Mouse (Mus musculus) mammary gland, adult 2 months (tissue): ENCODE measurements around the gene Sco2. TPM values are rescaled to one million over a fixed set of nuclear protein-coding genes. Genes with fewer than 3 reads are reported as not detected.

Experiments used
- polyA plus RNA-seq: library from polyadenylated mRNA; depleted of rRNA; stranded (reverse); fragments of >200 nt; gene quantifications from 2 replicates; pipeline ENCODE4 v1.2.3, GENCODE M21; 2012; ENCODE audit warnings: low replicate concordance; rRNA removed

The Sco2 gene
- 38.4 and 47.4 TPM in 2 replicates for polyA plus RNA-seq

GRCm38 (mm10) chr15:89373762-89374248, at the start of gene Sco2:
Sco2 (minus strand) TSS chr15:89373846.

GRCm38 (mm10) chr15:89410118-89410517, 36.5 kb upstream of the Sco2 start, which contains the start of gene Syce3:
Syce3 (minus strand) TSS chr15:89410503.

GRCm38 (mm10) chr15:89384617-89385016, 11.0 kb upstream of the Sco2 start, which contains the start of gene Klhdc7b:
Klhdc7b (plus strand) TSS chr15:89384917.

DNA sequence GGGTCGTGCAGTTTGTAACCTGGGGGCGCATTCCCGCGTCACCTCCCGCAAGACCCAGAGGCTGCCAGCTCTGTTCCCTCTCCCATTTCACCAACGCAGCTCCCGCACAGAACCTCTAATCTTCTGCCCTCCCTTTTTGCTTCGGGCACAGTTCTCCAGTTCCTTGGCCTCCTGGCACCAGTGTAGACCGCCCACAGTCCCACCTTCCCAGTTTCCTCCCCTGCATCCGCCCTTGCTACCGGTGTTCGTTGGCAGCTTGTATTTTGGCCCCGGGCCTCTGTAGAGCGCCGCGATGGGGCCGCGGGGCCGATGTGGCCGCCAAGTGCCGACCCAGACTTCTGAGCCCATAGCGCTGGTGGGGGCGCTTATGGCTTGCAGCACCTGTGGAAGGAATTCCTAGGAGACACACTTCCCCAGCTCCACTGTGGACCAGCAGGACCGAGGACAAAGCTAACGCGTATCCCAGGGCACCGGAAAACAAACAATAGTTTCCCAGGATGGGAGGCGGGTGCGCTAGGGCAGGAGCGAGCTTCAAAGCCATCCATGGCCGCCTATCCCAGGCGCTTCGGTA, 5.3 kb upstream of the Sco2 start, which contains the start of gene Odf3b:
Gene Odf3b (minus strand): TSS at position 452 of the 571 bp plus-strand sequence.

DNA sequence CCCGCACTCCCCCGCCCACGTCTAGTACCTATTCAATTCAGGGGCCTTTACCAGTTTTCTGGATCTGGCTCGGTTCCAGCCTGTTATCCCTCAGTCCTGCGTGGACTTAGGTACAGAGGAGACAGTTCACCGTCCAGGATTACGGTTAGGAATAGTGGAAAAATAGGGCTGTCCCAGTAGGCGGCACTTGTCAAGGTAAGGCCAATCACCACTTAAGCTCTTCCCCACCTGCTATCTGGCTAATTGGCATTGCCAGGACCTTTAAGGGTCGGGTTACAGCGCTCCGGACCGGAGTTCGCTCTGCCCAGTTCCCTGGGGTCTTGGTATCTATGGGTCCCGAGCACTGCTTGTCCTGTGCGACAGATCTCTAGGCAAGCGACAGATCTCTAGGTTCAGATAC, 3.3 kb upstream of the Sco2 start, which contains the start of gene Tymp:
Gene Tymp (minus strand): TSS at position 83 of the 400 bp plus-strand sequence.

DNA sequence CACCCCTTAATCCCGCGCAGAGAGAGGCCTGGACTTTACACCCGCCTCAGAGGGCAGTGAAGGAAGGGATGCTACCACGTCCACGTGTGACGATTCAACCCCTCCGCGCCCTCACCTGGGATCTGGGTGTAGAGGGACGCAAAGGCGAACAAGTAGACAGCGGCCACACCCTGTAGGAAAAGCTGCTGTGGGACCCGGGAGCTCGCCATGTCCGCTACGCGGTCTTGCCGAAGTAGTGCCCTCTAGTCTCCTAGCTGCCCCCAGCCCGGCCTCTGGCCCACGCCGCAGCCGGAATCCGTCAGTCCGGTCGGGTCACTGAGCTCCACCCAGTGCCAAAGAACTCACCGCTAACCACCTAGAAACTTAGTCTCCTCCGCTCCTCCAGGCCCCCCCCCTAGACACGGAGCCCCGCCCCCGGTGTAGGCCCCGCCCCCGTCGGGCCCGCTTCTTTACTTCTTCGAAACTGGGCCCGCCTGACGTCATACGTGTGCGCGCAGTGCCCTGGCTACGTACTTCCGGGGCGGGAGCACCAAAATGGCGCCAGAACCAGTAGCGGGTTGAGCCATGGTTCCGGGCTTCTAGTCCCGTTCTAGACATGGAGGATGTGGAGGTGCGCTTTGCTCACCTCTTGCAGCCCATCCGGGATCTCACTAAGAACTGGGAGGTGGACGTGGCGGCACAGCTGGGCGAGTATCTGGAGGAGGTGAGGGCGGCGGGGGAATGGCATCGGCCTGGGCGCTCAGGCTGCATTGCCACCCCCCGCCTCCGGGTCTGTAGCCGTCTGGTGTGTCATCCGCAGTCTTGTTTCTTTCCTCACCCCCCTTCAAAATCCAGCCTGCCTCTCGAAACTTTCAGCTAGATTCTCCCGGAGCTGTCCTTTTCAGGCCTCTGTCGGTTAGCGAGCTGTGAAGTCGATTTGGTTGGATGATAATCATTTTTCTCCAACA, 18.1 kb downstream of the Sco2 start, which contains the start of the genes Lmf2 and Ncaph2:
Gene Lmf2 (minus strand): TSS at position 419 of the 947 bp plus-strand sequence.
Gene Ncaph2 (plus strand): TSS at position 479 of the 947 bp plus-strand sequence.

GRCm38 (mm10) chr15:89334271-89334670, 39.4 kb downstream of the Sco2 start, which contains the start of gene Miox:
Miox (plus strand) TSS chr15:89334398.

DNA sequence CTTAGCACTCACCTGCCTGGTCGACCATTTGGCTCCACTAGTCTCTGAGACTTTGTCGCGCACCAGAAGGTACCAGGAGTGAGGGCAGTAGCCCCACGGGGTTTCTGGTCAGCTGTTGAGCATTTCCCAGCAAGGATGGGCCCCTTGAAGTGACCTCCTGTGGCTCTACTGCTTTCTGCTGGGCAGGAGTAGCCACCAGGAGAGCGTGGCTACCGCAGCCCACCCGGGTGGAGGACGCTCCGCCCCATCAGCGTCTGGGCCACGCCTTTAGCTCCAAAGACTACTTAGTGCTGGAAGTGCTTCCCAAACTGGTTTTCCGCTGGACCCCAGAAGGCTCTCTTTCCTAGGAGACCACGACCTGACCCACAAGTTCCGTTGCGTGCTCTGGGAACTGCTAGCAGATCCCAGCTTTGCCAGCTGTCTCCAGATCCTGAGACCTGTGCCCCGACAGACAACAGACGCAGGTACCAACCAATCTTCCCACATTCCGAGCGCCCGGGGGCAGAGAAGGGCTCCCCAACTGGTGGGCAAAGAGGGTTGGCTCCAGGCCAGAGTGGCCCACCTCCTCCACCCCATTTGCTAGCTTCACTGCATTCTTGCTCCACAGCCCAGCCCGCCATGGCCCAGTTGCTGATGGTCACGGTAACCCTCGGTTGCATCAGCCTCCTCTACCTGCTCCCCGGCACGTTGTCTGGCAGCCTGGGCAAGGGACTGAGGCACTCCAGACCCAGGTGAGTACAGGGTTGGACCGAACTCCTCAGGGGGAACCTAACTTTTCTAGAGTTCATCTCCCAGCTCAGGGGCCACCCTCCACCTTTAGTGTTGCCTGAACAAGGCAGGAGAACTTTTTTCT, 50.8 kb downstream of the Sco2 start, which contains the start of gene Adm2:
Gene Adm2 (plus strand): TSS at position 51 of the 853 bp plus-strand sequence.

Other genes starting within 250 kb of the Sco2 start
- 57.4 and 63.6 TPM in 2 replicates for gene Hdac10, start 245.1 kb downstream of the Sco2 start, polyA plus RNA-seq
- 14.0 and 43.9 TPM in 2 replicates for gene Mapk12, start 233.1 kb downstream of the Sco2 start, polyA plus RNA-seq
- gene Mapk11, start 224.2 kb downstream of the Sco2 start, polyA plus RNA-seq = 15.6 and 21.0 TPM in 2 replicates
- 106 and 146 TPM in 2 replicates for gene Plxnb2, start 193.1 kb downstream of the Sco2 start, polyA plus RNA-seq
- 23.7 and 25.8 TPM in 2 replicates for gene Dennd6b, start 177.3 kb downstream of the Sco2 start, polyA plus RNA-seq
- gene Ppp6r2, start 162.3 kb downstream of the Sco2 start, polyA plus RNA-seq = 133 and 457 TPM in 2 replicates
- gene Sbf1, start 58.5 kb downstream of the Sco2 start, polyA plus RNA-seq = 309 and 314 TPM in 2 replicates
- 1.6 and 3.6 TPM in 2 replicates for gene Adm2, start 51.1 kb downstream of the Sco2 start, polyA plus RNA-seq
- 0.23 and 0.49 TPM in 2 replicates for gene Miox, start 39.4 kb downstream of the Sco2 start, polyA plus RNA-seq
- gene Lmf2, start 18.2 kb downstream of the Sco2 start, polyA plus RNA-seq = 51.5 and 67.3 TPM in 2 replicates
- 133 and 153 TPM in 2 replicates for gene Ncaph2, start 18.1 kb downstream of the Sco2 start, polyA plus RNA-seq
- gene Tymp, start 3.2 kb upstream of the Sco2 start, polyA plus RNA-seq = 1.5 and 10.2 TPM in 2 replicates
- 5.0 TPM in 2 replicates for gene Odf3b, start 5.4 kb upstream of the Sco2 start, polyA plus RNA-seq
- 0.02 TPM in 1 of 2 replicates, not detected in the other for gene Klhdc7b, start 11.1 kb upstream of the Sco2 start, polyA plus RNA-seq
- gene Syce3, start 36.7 kb upstream of the Sco2 start, polyA plus RNA-seq = not detected in 2 replicates
- gene Cpt1b, start 52.0 kb upstream of the Sco2 start, polyA plus RNA-seq = 40.4 and 302 TPM in 2 replicates
- gene C730034F03Rik, start 55.7 kb upstream of the Sco2 start, polyA plus RNA-seq = 0.65 and 1.2 TPM in 2 replicates
- 1.0 and 5.6 TPM in 2 replicates for gene Gm44502, start 55.9 kb upstream of the Sco2 start, polyA plus RNA-seq
- gene Chkb, start 56.1 kb upstream of the Sco2 start, polyA plus RNA-seq = 59.4 and 73.3 TPM in 2 replicates
- 0.07 and 0.10 TPM in 2 replicates for gene Mapk8ip2, start 80.1 kb upstream of the Sco2 start, polyA plus RNA-seq
- gene Arsa, start 103.6 kb upstream of the Sco2 start, polyA plus RNA-seq = 60.5 and 78.3 TPM in 2 replicates
- gene Shank3, start 125.8 kb upstream of the Sco2 start, polyA plus RNA-seq = 29.5 and 55.8 TPM in 2 replicates
- 1.1 and 2.2 TPM in 2 replicates for gene Acr, start 194.5 kb upstream of the Sco2 start, polyA plus RNA-seq
- 6.1 and 15.3 TPM in 2 replicates for gene Rabl2, start 218.1 kb upstream of the Sco2 start, polyA plus RNA-seq